Mouse (Mus musculus) olfactory bulb, adult 2 months (tissue): ENCODE data around the gene Hk1.

ENCODE experiments used
- CTCF ChIP-seq: fragments of 200-500 bp; IDR thresholded peaks from 2 replicates; pipeline ENCODE4 v1.5.1; 2012; ENCODE audit warnings: low read depth, mild to moderate bottlenecking, low read length, moderate library complexity; ENCODE audit not compliant: insufficient read depth
- POLR2A ChIP-seq: fragments of 200-500 bp; IDR thresholded peaks from 2 replicates; pipeline ENCODE4 v1.6.1; 2012; ENCODE audit warnings: mild to moderate bottlenecking, low read depth, low read length, moderate library complexity; ENCODE audit not compliant: insufficient read depth

DNA sequence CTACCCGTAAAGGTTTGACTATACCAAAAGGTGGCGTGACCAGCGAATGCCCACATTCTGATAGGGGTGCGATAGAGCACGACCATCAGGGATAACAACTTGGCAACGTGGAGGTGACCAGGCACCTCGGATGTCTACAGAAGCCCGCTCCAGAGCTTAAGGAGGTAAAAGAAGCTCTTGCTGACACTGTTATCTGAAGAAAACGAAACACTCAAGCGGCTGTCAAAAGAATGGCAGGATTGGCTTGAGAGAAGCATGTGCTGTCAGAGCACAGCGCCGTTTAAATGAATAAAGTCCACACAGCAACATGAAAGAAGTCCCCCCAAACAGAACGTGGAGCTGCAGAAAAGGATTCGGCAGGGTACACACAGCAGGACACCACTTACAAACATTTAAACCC lies 46.4 kb downstream of the Hk1 start:
- TF ChIP-seq CTCF (no peak), POLR2A (no peak)
